Mouse (Mus musculus): ENCODE results near the gene Hcfc1. TPM values are rescaled to one million over a fixed set of nuclear protein-coding genes. Genes with fewer than 3 reads are reported as not detected.

Gene Hcfc1
- polyA plus RNA-seq, 2 experiments: 28.9 to 35.1 TPM

- 22% methylated on average over 3 of the region's 3 CpGs for WGBS (ENCODE audit: insufficient replicate concordance)
- Histone ChIP-seq H3K4me1 (replicated peaks; ENCODE audit: control insufficient read depth in 2 of 2, insufficient read depth in 2 of 2, low read length in 1 of 2) (peaks cover 18 to 29% of the 10 kb centered on the region in 2 experiments), H3K27ac (peak overlapping the region; percentile 88), H3K27me3 (ENCODE audit: control insufficient read depth, insufficient read depth, low read length) (no peaks in the 10 kb centered on the region), H3K9me3 (ENCODE audit: control insufficient read depth, low read length) (no peaks in the 10 kb centered on the region), H3K9ac (replicated peaks) (peak overlapping the region; percentile 83), H3K4me2 (ENCODE audit: low read depth) (peak overlapping the region; percentile 84), H3K36me3 (replicated peaks; ENCODE audit: control insufficient read depth, insufficient read depth, low read depth) (peaks cover 34% of the 10 kb centered on the region), H3K4me3 (ENCODE audit: insufficient read depth in 1 of 2, low read depth in 2 of 2, low read length in 2 of 2) (peak overlapping the region; percentile 90 to 99)
- ATAC-seq (ENCODE audit: insufficient read depth): peak; percentile 30
- no peak for TF ChIP-seq CTCF (IDR thresholded peaks at IDR 0.05; ENCODE audit: low read depth)
- no peak for TF ChIP-seq EP300 (IDR thresholded peaks at IDR 0.05; ENCODE audit: low read depth)
- DNase-seq (ENCODE audit: low read depth in 3 of 3, low spot score in 3 of 3): no peak
These were observed 1.8 kb downstream of the Hcfc1 start for GRCm38 (mm10) chrX:73964363-73964762.

DNA sequence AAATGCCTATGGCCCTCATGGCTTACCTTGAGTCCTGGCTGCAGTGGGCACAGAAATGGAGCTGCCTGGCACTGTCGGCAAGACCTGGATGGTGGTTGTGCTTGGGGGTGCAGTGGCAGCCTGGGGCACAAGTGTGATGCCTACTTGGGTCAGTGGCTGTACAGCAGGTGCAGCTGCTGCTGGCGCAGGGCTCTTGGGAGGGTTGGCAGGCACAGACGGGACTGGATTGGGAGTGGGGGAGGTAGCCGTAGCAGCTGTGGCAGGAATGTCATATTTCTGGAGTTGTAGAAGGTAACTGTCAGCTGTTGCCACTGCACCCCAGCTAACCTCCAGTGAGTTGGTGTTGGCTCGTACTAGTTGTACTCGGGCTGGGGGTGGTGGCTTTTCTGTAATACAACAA, 11.2 kb downstream of the Hcfc1 start:
- TF ChIP-seq CTCF (IDR thresholded peaks at IDR 0.05; ENCODE audit: low read depth): no peak
- no peak for TF ChIP-seq EP300 (IDR thresholded peaks at IDR 0.05; ENCODE audit: low read depth)
- DNase-seq (ENCODE audit: low read depth in 3 of 3, low spot score in 3 of 3): no peak
- WGBS (ENCODE audit: insufficient replicate concordance): 85% methylated on average over 6 of the region's 6 CpGs
- no peak overlapping the region for H3K9ac ChIP-seq (replicated peaks)
- no peaks in the 10 kb centered on the region for H3K27me3 ChIP-seq (ENCODE audit: control insufficient read depth, insufficient read depth, low read length)
- no peaks in the 10 kb centered on the region for H3K4me1 ChIP-seq (replicated peaks; ENCODE audit: control insufficient read depth in 2 of 2, insufficient read depth in 2 of 2, low read length in 1 of 2)
- no peak overlapping the region for H3K4me3 ChIP-seq (ENCODE audit: insufficient read depth in 1 of 2, low read depth in 2 of 2, low read length in 2 of 2)
- no peaks in the 10 kb centered on the region for H3K9me3 ChIP-seq (ENCODE audit: control insufficient read depth, low read length)
- H3K36me3 ChIP-seq (replicated peaks; ENCODE audit: control insufficient read depth, insufficient read depth, low read depth): peaks cover 98% of the 10 kb centered on the region
- H3K27ac ChIP-seq: no peak overlapping the region
- no peak for ATAC-seq (ENCODE audit: insufficient read depth)
- no peak overlapping the region for H3K4me2 ChIP-seq (ENCODE audit: low read depth)

GRCm38 (mm10) chrX:73952603-73953002, 13.6 kb downstream of the Hcfc1 start:
- TF ChIP-seq CTCF (IDR thresholded peaks at IDR 0.05; ENCODE audit: low read depth) (no peak), EP300 (IDR thresholded peaks at IDR 0.05; ENCODE audit: low read depth) (no peak)
- Histone ChIP-seq H3K4me2 (ENCODE audit: low read depth) (no peak overlapping the region), H3K9me3 (ENCODE audit: control insufficient read depth, low read length) (no peaks in the 10 kb centered on the region), H3K36me3 (replicated peaks; ENCODE audit: control insufficient read depth, insufficient read depth, low read depth) (peaks cover 95% of the 10 kb centered on the region), H3K27me3 (ENCODE audit: control insufficient read depth, insufficient read depth, low read length) (no peaks in the 10 kb centered on the region), H3K27ac (no peak overlapping the region), H3K4me3 (ENCODE audit: insufficient read depth in 1 of 2, low read depth in 2 of 2, low read length in 2 of 2) (no peak overlapping the region), H3K4me1 (replicated peaks; ENCODE audit: control insufficient read depth in 2 of 2, insufficient read depth in 2 of 2, low read length in 1 of 2) (no peaks in the 10 kb centered on the region), H3K9ac (replicated peaks) (no peak overlapping the region)
- ATAC-seq (ENCODE audit: insufficient read depth) (no peak), DNase-seq (ENCODE audit: low read depth in 3 of 3, low spot score in 3 of 3) (no peak)
- 67% methylated on average over 5 of the region's 5 CpGs for WGBS (ENCODE audit: insufficient replicate concordance)

- H3K36me3 ChIP-seq (replicated peaks; ENCODE audit: control insufficient read depth, insufficient read depth, low read depth): peaks cover 93% of the 10 kb centered on the region
- WGBS (ENCODE audit: insufficient replicate concordance): 81% methylated on average over 10 of the region's 10 CpGs
- ATAC-seq (ENCODE audit: insufficient read depth): no peak
These were observed 16.8 kb downstream of the Hcfc1 start for GRCm38 (mm10) chrX:73949341-73949740.

GRCm38 (mm10) chrX:73948647-73949046, 17.5 kb downstream of the Hcfc1 start:
- TF ChIP-seq CTCF (IDR thresholded peaks at IDR 0.05; ENCODE audit: low read depth) (peak; percentile 84), EP300 (IDR thresholded peaks at IDR 0.05; ENCODE audit: low read depth) (no peak)
- H3K9me3 ChIP-seq (ENCODE audit: control insufficient read depth, low read length): no peaks in the 10 kb centered on the region
- H3K4me2 ChIP-seq (ENCODE audit: low read depth): no peak overlapping the region
- no peaks in the 10 kb centered on the region for H3K27me3 ChIP-seq (ENCODE audit: control insufficient read depth, insufficient read depth, low read length)
- ATAC-seq (ENCODE audit: insufficient read depth): peak; percentile 30; the same call in 1 of the 2 replicates
- H3K36me3 ChIP-seq (replicated peaks; ENCODE audit: control insufficient read depth, insufficient read depth, low read depth): peaks cover 93% of the 10 kb centered on the region
- H3K4me3 ChIP-seq (ENCODE audit: insufficient read depth in 1 of 2, low read depth in 2 of 2, low read length in 2 of 2): no peak overlapping the region
- 24% methylated on average over 4 of the region's 4 CpGs for WGBS (ENCODE audit: insufficient replicate concordance)
- H3K9ac ChIP-seq (replicated peaks): no peak overlapping the region
- no peak overlapping the region for H3K27ac ChIP-seq
- H3K4me1 ChIP-seq (replicated peaks; ENCODE audit: control insufficient read depth in 2 of 2, insufficient read depth in 2 of 2, low read length in 1 of 2): no peaks in the 10 kb centered on the region
- no peak for DNase-seq (ENCODE audit: low read depth in 3 of 3, low spot score in 3 of 3)

More at GRCm38 (mm10) chrX:73949341-73949740, 16.8 kb downstream of the Hcfc1 start:
- Histone ChIP-seq H3K9me3 (ENCODE audit: control insufficient read depth, low read length) (no peaks in the 10 kb centered on the region), H3K4me3 (ENCODE audit: insufficient read depth in 1 of 2, low read depth in 2 of 2, low read length in 2 of 2) (no peak overlapping the region), H3K27me3 (ENCODE audit: control insufficient read depth, insufficient read depth, low read length) (no peaks in the 10 kb centered on the region), H3K4me1 (replicated peaks; ENCODE audit: control insufficient read depth in 2 of 2, insufficient read depth in 2 of 2, low read length in 1 of 2) (no peaks in the 10 kb centered on the region), H3K9ac (replicated peaks) (no peak overlapping the region), H3K27ac (no peak overlapping the region), H3K4me2 (ENCODE audit: low read depth) (no peak overlapping the region)
- TF ChIP-seq CTCF (IDR thresholded peaks at IDR 0.05; ENCODE audit: low read depth): no peak
- no peak for DNase-seq (ENCODE audit: low read depth in 3 of 3, low spot score in 3 of 3)

Measured in liver, embryonic 14.5 days (tissue).